Mouse (Mus musculus) olfactory bulb, adult 2 months (tissue): ENCODE results near the gene Myo1b.
"Not testable (repeated sequence)": the region's sequence is repeated elsewhere in the genome, so short reads cannot be mapped to it uniquely, and the experiment has no call there.

Experiments used
- CTCF ChIP-seq: fragments of 200-500 bp; IDR thresholded peaks from 2 replicates; pipeline ENCODE4 v1.5.1; 2012; ENCODE audit warnings: low read depth, mild to moderate bottlenecking, low read length, moderate library complexity; ENCODE audit not compliant: insufficient read depth
- POLR2A ChIP-seq: fragments of 200-500 bp; IDR thresholded peaks from 2 replicates; pipeline ENCODE4 v1.6.1; 2012; ENCODE audit warnings: mild to moderate bottlenecking, low read depth, low read length, moderate library complexity; ENCODE audit not compliant: insufficient read depth

- TF ChIP-seq CTCF, POLR2A: not testable (repeated sequence)
Observed at GRCm38 (mm10) chr1:51871234-51871633, 44.6 kb downstream of the Myo1b start.
